22 mouse cellular contexts compared by ENCODE assay signal in the genomic region with DNA sequence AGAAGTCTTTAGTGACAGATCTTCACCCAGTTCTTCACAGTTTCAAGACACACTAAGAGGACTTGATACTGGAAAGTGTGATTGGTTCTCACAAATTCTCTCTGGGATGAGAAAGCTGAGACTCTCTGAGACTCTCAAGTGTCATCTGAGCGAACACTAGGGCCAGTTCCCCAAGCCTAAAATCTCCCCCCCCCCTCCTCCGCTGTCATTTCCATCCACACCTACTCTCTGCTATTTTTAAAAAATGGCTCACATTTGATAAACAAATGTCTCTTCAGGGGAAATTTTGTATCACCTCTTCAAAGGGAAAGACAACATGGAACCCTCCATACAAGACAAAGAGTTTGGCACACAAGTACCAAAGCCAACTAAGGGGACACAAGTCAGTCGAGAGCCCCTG.
DNase-seq lines count a peak whose midpoint lies in the region; ATAC-seq and TF ChIP-seq lines count a peak whose summit lies in the region.
"Had no signal": no experiment of that assay in that cellular context is flagged by ENCODE, and none has a peak within 500 bp of the region (broad histone marks: within the 10 kb centered on the region; RNA-seq: fewer than 3 reads in every experiment).

No protein-coding gene starts in this region.

- TF ChIP-seq RAD21 in CH12.LX (IDR thresholded peaks at IDR 0.05; ENCODE audit: low read depth, low read length): no peak

- H3K9me3 ChIP-seq in lung, postnatal 0 days (ENCODE audit: low read length): no peaks in the 10 kb centered on the region
- no peaks in the 10 kb centered on the region for H3K9me3 ChIP-seq in CH12.LX (replicated peaks; ENCODE audit: low read length)
- H3K9me3 ChIP-seq: embryonic facial prominence, embryonic 10.5 days; embryonic facial prominence, embryonic 12.5 days; forebrain, embryonic 13.5 days; forebrain, embryonic 15.5 days had no signal

- peaks cover 4% of the 10 kb centered on the region; the same call in 1 of the 2 replicates for H3K79me2 ChIP-seq in CH12.LX (replicated peaks; ENCODE audit: control insufficient read depth, extremely low read depth, insufficient read depth, poor library complexity, severe bottlenecking)

- no peak for TF ChIP-seq POLR2A in CH12.LX (IDR thresholded peaks at IDR 0.05; ENCODE audit: low read depth, low read length)

- WGBS in lung, postnatal 0 days: 74% methylated on average over 3 of the region's 3 CpGs

- intact Hi-C loops in left cerebral cortex, postnatal 14 days (cut with DNase I): no loop called here

- no peaks in the 10 kb centered on the region for H3K36me3 ChIP-seq in lung, postnatal 0 days (ENCODE audit: insufficient read depth, low read length)
- H3K36me3 ChIP-seq in CH12.LX (replicated peaks in 1 of 2; ENCODE audit: control insufficient read depth in 1 of 2, insufficient read depth in 1 of 2, low read length in 1 of 2): peaks cover under 1 to 3% of the 10 kb centered on the region in 2 experiments
- H3K36me3 ChIP-seq in splenic B cell, adult 2 months (ENCODE audit: control insufficient read depth, insufficient read depth, low read length, poor library complexity, severe bottlenecking): no peaks in the 10 kb centered on the region; the same call in none of the 2 replicates
- H3K36me3 ChIP-seq: embryonic facial prominence, embryonic 10.5 days; embryonic facial prominence, embryonic 12.5 days; forebrain, embryonic 15.5 days had no signal

- TF ChIP-seq CTCF in lung, postnatal 0 days (IDR thresholded peaks at IDR 0.05): no peak
- TF ChIP-seq CTCF in CH12.LX (conservative IDR thresholded peaks at IDR 0.05 in 1 of 2, IDR thresholded peaks at IDR 0.05 in 1 of 2; ENCODE audit: low read depth in 2 of 2, low read length in 2 of 2): no peak

- H3K4me3 ChIP-seq in lung, postnatal 0 days (ENCODE audit: low read depth, low read length): no peak overlapping the region
- H3K4me3 ChIP-seq in CH12.LX (replicated peaks in 1 of 3; ENCODE audit: low read depth in 2 of 3, low read length in 2 of 3, poor library complexity in 1 of 3): no peak overlapping the region
- H3K4me3 ChIP-seq: embryonic facial prominence, embryonic 10.5 days; embryonic facial prominence, embryonic 12.5 days; forebrain, embryonic 13.5 days; forebrain, embryonic 15.5 days had no signal

- H3K9ac ChIP-seq in lung, postnatal 0 days (replicated peaks; ENCODE audit: low read depth): no peak overlapping the region
- peak overlapping the region; percentile 8; the same call in 1 of the 2 replicates for H3K9ac ChIP-seq in CH12.LX (ENCODE audit: insufficient read depth, low read depth)
- H3K9ac ChIP-seq: embryonic facial prominence, embryonic 12.5 days; forebrain, embryonic 13.5 days; forebrain, embryonic 15.5 days; forebrain, postnatal 0 days had no signal

- dilution Hi-C loops in CH12.LX (cut with MboI; ENCODE audit: extremely low pct_ligation_motif_present, extremely low pct_unique_long_range_greater_than_20kb, low sequenced_read_pairs): no loop called here

- H3K27me3 ChIP-seq in lung, postnatal 0 days (replicated peaks; ENCODE audit: insufficient read depth, low read length): no peaks in the 10 kb centered on the region
- H3K27me3 ChIP-seq in CH12.LX (replicated peaks): no peaks in the 10 kb centered on the region
- H3K27me3 ChIP-seq in splenic B cell, adult 2 months (ENCODE audit: control insufficient read depth, insufficient read depth, low read length, poor library complexity, severe bottlenecking): no peaks in the 10 kb centered on the region
- H3K27me3 ChIP-seq: embryonic facial prominence, embryonic 12.5 days; forebrain, embryonic 13.5 days; forebrain, embryonic 15.5 days had no signal

- TF ChIP-seq EP300 in lung, postnatal 0 days (IDR thresholded peaks at IDR 0.05): no peak
- no peak; the same call in 1 of the 2 replicates for TF ChIP-seq EP300 in CH12.LX (IDR thresholded peaks at IDR 0.05; ENCODE audit: low read length)

- DNase-seq in lung, postnatal 0 days (ENCODE audit: low spot score): no peak
- no peak for DNase-seq in lung, postnatal 10 days
- peak; percentile 44 for DNase-seq in CD4-positive, CD25-positive, alpha-beta regulatory T cell, adult 2 months (ENCODE audit: low read depth, low spot score)
- DNase-seq in CH12.LX (ENCODE audit: extremely low read depth): no peak
- DNase-seq in splenic B cell, adult 2 months (ENCODE audit: low read depth, low spot score): peak; percentile 55
- DNase-seq in gastrocnemius, adult 8-10 months (ENCODE audit: low spot score in 2 of 2): no peak
- DNase-seq in left cerebral cortex, postnatal 14 days (ENCODE audit: low spot score in 2 of 2): no peak
- DNase-seq in kidney, postnatal 25 days: no peak
- DNase-seq: adrenal gland, adult 2 months; adrenal gland, postnatal 10 days; adrenal gland, postnatal 25 days; cerebellum, adult 11 months; cerebellum, adult 18-20 months; cerebellum, adult 8-10 months; cerebellum, adult 9-11 months; cerebellum, postnatal 14 days; cerebellum, postnatal 36 days; forebrain, postnatal 0 days had no signal

- peak overlapping the region; percentile 82 for H3K27ac ChIP-seq in lung, postnatal 0 days (ENCODE audit: low read length)
- peak overlapping the region; percentile 41; the same call in 1 of the 2 replicates for H3K27ac ChIP-seq in CH12.LX (ENCODE audit: insufficient read depth, low read depth)
- H3K27ac ChIP-seq: embryonic facial prominence, embryonic 12.5 days; forebrain, embryonic 13.5 days; forebrain, embryonic 15.5 days had no signal

- in situ Hi-C loops in CH12.LX (cut with MboI; ENCODE audit: low pct_ligation_motif_present, low pct_unique_long_range_greater_than_20kb, low sequenced_read_pairs): no loop called here

- ATAC-seq in lung, postnatal 0 days: no peak
- ATAC-seq: forebrain, embryonic 13.5 days; forebrain, embryonic 15.5 days; forebrain, postnatal 0 days had no signal

- no peak overlapping the region for H3K4me2 ChIP-seq in lung, postnatal 0 days (replicated peaks; ENCODE audit: low read depth, low read length)
- H3K4me2 ChIP-seq in CH12.LX (ENCODE audit: insufficient read depth, low read depth, poor library complexity, severe bottlenecking): peak overlapping the region; percentile 31
- H3K4me2 ChIP-seq: embryonic facial prominence, embryonic 12.5 days; forebrain, embryonic 13.5 days; forebrain, embryonic 15.5 days had no signal

- H3K4me1 ChIP-seq in lung, postnatal 0 days (ENCODE audit: insufficient read depth, low read depth, low read length): peaks cover 18% of the 10 kb centered on the region; the same call in 1 of the 2 replicates
- H3K4me1 ChIP-seq in CH12.LX (ENCODE audit: control insufficient read depth in 1 of 2, insufficient read depth in 2 of 2): peaks cover 33 to 51% of the 10 kb centered on the region in 2 experiments

TF ChIP-seq in CH12.LX, 34 proteins besides CTCF, POLR2A, EP300 and RAD21:
- TF ChIP-seq JUN (IDR thresholded peaks at IDR 0.05; ENCODE audit: insufficient read depth, low read depth, low read length): no peak
- peak; percentile 30; the same call in 1 of the 2 replicates for TF ChIP-seq IRF4 (IDR thresholded peaks at IDR 0.05; ENCODE audit: low read depth, low read length)
- TF ChIP-seq MAFK (IDR thresholded peaks at IDR 0.05; ENCODE audit: insufficient replicate concordance, low read length): no peak
- TF ChIP-seq MAX (IDR thresholded peaks at IDR 0.05; ENCODE audit: low read length): no peak
- no peak for TF ChIP-seq UBTF (IDR thresholded peaks at IDR 0.05; ENCODE audit: low read depth, low read length)
- TF ChIP-seq GABPA (IDR thresholded peaks at IDR 0.05; ENCODE audit: insufficient replicate concordance, low read depth, low read length): no peak
- no peak for TF ChIP-seq HCFC1 (IDR thresholded peaks at IDR 0.05; ENCODE audit: low read depth, low read length)
- TF ChIP-seq SIN3A (IDR thresholded peaks at IDR 0.05; ENCODE audit: low read length): no peak
- no peak for TF ChIP-seq MXI1 (IDR thresholded peaks at IDR 0.05; ENCODE audit: low read depth, low read length)
- TF ChIP-seq TCF12 (IDR thresholded peaks at IDR 0.05; ENCODE audit: low read depth, low read length): peak; percentile 35; the same call in 1 of the 2 replicates
- peak; percentile 33; the same call in 1 of the 2 replicates for TF ChIP-seq BHLHE40 (IDR thresholded peaks at IDR 0.05; ENCODE audit: low read depth, low read length)
- TF ChIP-seq ZC3H11A (IDR thresholded peaks at IDR 0.05; ENCODE audit: low read depth, low read length): no peak
- TF ChIP-seq NELFE (IDR thresholded peaks at IDR 0.05; ENCODE audit: low read depth, low read length): no peak
- no peak for TF ChIP-seq NRF1 (IDR thresholded peaks at IDR 0.05; ENCODE audit: low read depth, low read length)
- TF ChIP-seq SMC3 (IDR thresholded peaks at IDR 0.05; ENCODE audit: low read depth, low read length): no peak
- TF ChIP-seq ZKSCAN1 (IDR thresholded peaks at IDR 0.05; ENCODE audit: borderline replicate concordance, low read depth, low read length): no peak
- TF ChIP-seq TBP (conservative IDR thresholded peaks at IDR 0.05; ENCODE audit: low read depth, low read length): 0 out of 2 replicates have a peak, but pooled peaks have one; percentile 20
- TF ChIP-seq MEF2A (IDR thresholded peaks at IDR 0.05; ENCODE audit: borderline replicate concordance, low read depth, low read length): peak; percentile 89
- TF ChIP-seq POLR2AphosphoS2 (IDR thresholded peaks at IDR 0.05; ENCODE audit: low read depth, low read length): no peak
- peak; percentile 23 for TF ChIP-seq ETS1 (conservative IDR thresholded peaks at IDR 0.05; ENCODE audit: low read depth, low read length)
- TF ChIP-seq CHD1 (IDR thresholded peaks at IDR 0.05; ENCODE audit: low read depth, low read length): no peak
- TF ChIP-seq E2F4 (IDR thresholded peaks at IDR 0.05; ENCODE audit: insufficient replicate concordance, low read depth, low read length): no peak
TF ChIP-seq in CH12.LX: peak in this region for 6.

Comparison
In these comparisons a context has a peak if more than half of its experiments do, and no peak if none do; other contexts are left out.
1. DNase-seq: peak in CD4-positive, CD25-positive, alpha-beta regulatory T cell, adult 2 months (single experiment) and splenic B cell, adult 2 months (single experiment); none in lung, postnatal 0 days (single experiment), lung, postnatal 10 days (single experiment), CH12.LX (single experiment), gastrocnemius, adult 8-10 months (0 of 2), left cerebral cortex, postnatal 14 days (0 of 2) and kidney, postnatal 25 days (0 of 2).